Mouse (Mus musculus): ENCODE measurements around the gene Glcci1.

DNA sequence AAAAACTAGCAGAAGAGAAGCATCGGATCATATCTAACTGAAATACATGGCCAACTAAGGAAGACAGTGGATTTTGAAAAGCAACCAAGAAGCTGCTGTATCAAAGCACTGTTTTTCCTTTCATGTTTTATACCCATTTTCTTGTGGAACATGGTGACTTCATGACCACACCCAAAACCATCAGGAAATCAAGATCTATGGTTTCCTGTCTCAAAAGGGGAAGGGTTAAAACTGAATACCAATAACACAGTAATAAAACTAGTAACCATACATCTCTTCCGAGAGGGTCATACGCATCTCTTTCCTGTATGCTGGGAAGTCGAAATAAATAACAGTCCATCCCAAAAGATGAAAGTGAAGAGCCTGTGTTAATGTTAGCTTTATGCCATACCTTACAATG is 123.3 kb downstream of the Glcci1 start:
- no peak for TF ChIP-seq MAFK (IDR thresholded peaks at IDR 0.05; ENCODE audit: insufficient replicate concordance, low read length)
- no peak for TF ChIP-seq SIN3A (IDR thresholded peaks at IDR 0.05; ENCODE audit: low read length)
- no peak for TF ChIP-seq CTCF (conservative IDR thresholded peaks at IDR 0.05 in 1 of 2, IDR thresholded peaks at IDR 0.05 in 1 of 2; ENCODE audit: low read depth in 2 of 2, low read length in 2 of 2)
- no peak for TF ChIP-seq CHD2 (IDR thresholded peaks at IDR 0.05; ENCODE audit: low read length)
- no peak for TF ChIP-seq JUND (conservative IDR thresholded peaks at IDR 0.05; ENCODE audit: low read depth, low read length)
- TF ChIP-seq POLR2A (IDR thresholded peaks at IDR 0.05; ENCODE audit: low read depth, low read length) = no peak
- no peak for TF ChIP-seq RCOR1 (conservative IDR thresholded peaks at IDR 0.05; ENCODE audit: low read depth, low read length)
- no peak for TF ChIP-seq GABPA (IDR thresholded peaks at IDR 0.05; ENCODE audit: insufficient replicate concordance, low read depth, low read length)
